Mouse (Mus musculus): ENCODE results near the gene Sfpq. TPM values are rescaled to one million over a fixed set of nuclear protein-coding genes. Genes with fewer than 3 reads are reported as not detected.
A peak's percentile ranks its signal among the peaks of the same experiment; 100 is the strongest.

Gene Sfpq
- polyA plus RNA-seq, 1 experiment: 51.4 TPM

GRCm38 (mm10) chr4:127051121-127051520 is 30.0 kb downstream of the Sfpq start:
- 95% methylated on average over 8 of the region's 8 CpGs for WGBS
- Histone ChIP-seq H3K4me3 (ENCODE audit: extremely low read depth, insufficient read depth, insufficient read length) (no peak overlapping the region), H3K4me1 (ENCODE audit: control insufficient read depth, insufficient read depth, insufficient read length) (no peaks in the 10 kb centered on the region), H3K27ac (ENCODE audit: insufficient read depth, low read length) (no peak overlapping the region), H3K27me3 (ENCODE audit: control insufficient read depth, insufficient read depth, low read length) (no peaks in the 10 kb centered on the region), H3K36me3 (ENCODE audit: control insufficient read depth, insufficient read depth, low read length) (peaks cover 25% of the 10 kb centered on the region)
- no peak for TF ChIP-seq CTCF (IDR thresholded peaks at IDR 0.05; ENCODE audit: extremely low read depth, insufficient read depth, insufficient read length, insufficient replicate concordance)
- TF ChIP-seq POLR2A (IDR thresholded peaks at IDR 0.05; ENCODE audit: low read depth, low read length): no peak
- DNase-seq (ENCODE audit: low read depth in 1 of 2, low spot score in 2 of 2): no peak

- Histone ChIP-seq H3K36me3 (ENCODE audit: control insufficient read depth, insufficient read depth, low read length) (peaks cover 24% of the 10 kb centered on the region), H3K27me3 (ENCODE audit: control insufficient read depth, insufficient read depth, low read length) (no peaks in the 10 kb centered on the region), H3K4me1 (ENCODE audit: control insufficient read depth, insufficient read depth, insufficient read length) (no peaks in the 10 kb centered on the region), H3K27ac (ENCODE audit: insufficient read depth, low read length) (no peak overlapping the region), H3K4me3 (ENCODE audit: extremely low read depth, insufficient read depth, insufficient read length) (no peak overlapping the region)
- TF ChIP-seq CTCF (IDR thresholded peaks at IDR 0.05; ENCODE audit: extremely low read depth, insufficient read depth, insufficient read length, insufficient replicate concordance) (no peak), POLR2A (IDR thresholded peaks at IDR 0.05; ENCODE audit: low read depth, low read length) (no peak)
- WGBS: 96% methylated on average over 5 of the region's 5 CpGs
- no peak for DNase-seq (ENCODE audit: low read depth in 1 of 2, low spot score in 2 of 2)
These were observed 31.9 kb downstream of the Sfpq start for GRCm38 (mm10) chr4:127053071-127053470.

GRCm38 (mm10) chr4:127054522-127055198 is 33.5 kb downstream of the Sfpq start:
- 84% methylated on average over 7 of the region's 7 CpGs for WGBS
- no peak overlapping the region for H3K4me3 ChIP-seq (ENCODE audit: extremely low read depth, insufficient read depth, insufficient read length)
- DNase-seq (ENCODE audit: low read depth in 1 of 2, low spot score in 2 of 2): no peak
- H3K27me3 ChIP-seq (ENCODE audit: control insufficient read depth, insufficient read depth, low read length): no peaks in the 10 kb centered on the region
- no peak for TF ChIP-seq POLR2A (IDR thresholded peaks at IDR 0.05; ENCODE audit: low read depth, low read length)
- no peak for TF ChIP-seq CTCF (IDR thresholded peaks at IDR 0.05; ENCODE audit: extremely low read depth, insufficient read depth, insufficient read length, insufficient replicate concordance)
- H3K4me1 ChIP-seq (ENCODE audit: control insufficient read depth, insufficient read depth, insufficient read length): no peaks in the 10 kb centered on the region
- H3K36me3 ChIP-seq (ENCODE audit: control insufficient read depth, insufficient read depth, low read length): peaks cover 13% of the 10 kb centered on the region
- no peak overlapping the region for H3K27ac ChIP-seq (ENCODE audit: insufficient read depth, low read length)

GRCm38 (mm10) chr4:127060585-127061290 is 39.6 kb downstream of the Sfpq start, which contains the start of gene Zmym1:
TSS of gene Zmym1 (minus strand) at chr4:127061152.
- WGBS: under 1% methylated on average over 38 of the region's 38 CpGs

GRCm38 (mm10) chr4:127064051-127064450 is 42.9 kb downstream of the Sfpq start:
- WGBS: 85% methylated on average over 1 of the region's 1 CpGs
- TF ChIP-seq POLR2A (IDR thresholded peaks at IDR 0.05; ENCODE audit: low read depth, low read length) (no peak), CTCF (IDR thresholded peaks at IDR 0.05; ENCODE audit: extremely low read depth, insufficient read depth, insufficient read length, insufficient replicate concordance) (no peak)
- Histone ChIP-seq H3K4me1 (ENCODE audit: control insufficient read depth, insufficient read depth, insufficient read length) (no peaks in the 10 kb centered on the region), H3K27ac (ENCODE audit: insufficient read depth, low read length) (no peak overlapping the region), H3K27me3 (ENCODE audit: control insufficient read depth, insufficient read depth, low read length) (no peaks in the 10 kb centered on the region), H3K4me3 (ENCODE audit: extremely low read depth, insufficient read depth, insufficient read length) (no peak overlapping the region), H3K36me3 (ENCODE audit: control insufficient read depth, insufficient read depth, low read length) (no peaks in the 10 kb centered on the region)
- DNase-seq (ENCODE audit: low read depth in 1 of 2, low spot score in 2 of 2): no peak

More at GRCm38 (mm10) chr4:127060585-127061290, 39.6 kb downstream of the Sfpq start, which contains the start of gene Zmym1:
- Histone ChIP-seq H3K4me3 (ENCODE audit: extremely low read depth, insufficient read depth, insufficient read length) (peak within 1 kb of the TSS; percentile 77), H3K4me1 (ENCODE audit: control insufficient read depth, insufficient read depth, insufficient read length) (no peaks in the 10 kb centered on the region), H3K27me3 (ENCODE audit: control insufficient read depth, insufficient read depth, low read length) (no peaks in the 10 kb centered on the region), H3K36me3 (ENCODE audit: control insufficient read depth, insufficient read depth, low read length) (peaks cover 3% of the 10 kb centered on the region), H3K27ac (ENCODE audit: insufficient read depth, low read length) (peak within 1 kb of the TSS; percentile 36)
- peak; percentile 41 for TF ChIP-seq POLR2A (IDR thresholded peaks at IDR 0.05; ENCODE audit: low read depth, low read length)
- no peak for TF ChIP-seq CTCF (IDR thresholded peaks at IDR 0.05; ENCODE audit: extremely low read depth, insufficient read depth, insufficient read length, insufficient replicate concordance)
- DNase-seq (ENCODE audit: low read depth in 1 of 2, low spot score in 2 of 2): peak; percentile 76 to 91

GRCm38 (mm10) chr4:127074915-127075314 is 53.8 kb downstream of the Sfpq start:
- no peak for DNase-seq (ENCODE audit: low read depth in 1 of 2, low spot score in 2 of 2)
- no peak overlapping the region for H3K27ac ChIP-seq (ENCODE audit: insufficient read depth, low read length)
- 50% methylated on average over 1 of the region's 1 CpGs for WGBS
- no peak overlapping the region for H3K4me3 ChIP-seq (ENCODE audit: extremely low read depth, insufficient read depth, insufficient read length)
- peaks cover 3% of the 10 kb centered on the region; the same call in 1 of the 2 replicates for H3K4me1 ChIP-seq (ENCODE audit: control insufficient read depth, insufficient read depth, insufficient read length)
- TF ChIP-seq CTCF (IDR thresholded peaks at IDR 0.05; ENCODE audit: extremely low read depth, insufficient read depth, insufficient read length, insufficient replicate concordance) (no peak), POLR2A (IDR thresholded peaks at IDR 0.05; ENCODE audit: low read depth, low read length) (no peak)
- H3K27me3 ChIP-seq (ENCODE audit: control insufficient read depth, insufficient read depth, low read length): no peaks in the 10 kb centered on the region
- H3K36me3 ChIP-seq (ENCODE audit: control insufficient read depth, insufficient read depth, low read length): no peaks in the 10 kb centered on the region
